In the genomic region with DNA sequence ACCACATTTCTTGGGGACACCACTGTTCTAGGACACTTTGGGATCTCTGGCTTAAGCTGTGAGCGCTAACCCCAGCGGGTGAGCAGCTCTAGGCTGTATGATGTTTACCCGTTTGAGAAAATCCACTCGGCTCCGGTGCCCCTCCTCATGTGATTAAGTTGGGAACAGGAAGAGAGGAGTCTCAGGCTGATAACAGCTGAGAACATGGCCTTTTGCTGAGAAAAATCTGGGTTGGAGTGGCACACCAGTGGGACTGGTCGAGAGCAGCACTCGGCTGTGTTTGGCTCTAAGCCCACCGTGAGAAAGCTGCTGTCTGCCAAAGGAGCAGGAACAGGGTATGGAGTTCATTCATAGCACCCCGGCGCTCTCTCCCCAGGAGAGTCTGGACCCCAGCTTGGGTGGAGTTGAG, we compare ENCODE assay signal across 8 mouse cellular contexts. TPM values are rescaled to one million over a fixed set of nuclear protein-coding genes. Genes with fewer than 3 reads are reported as not detected.
A peak's percentile ranks its signal among the peaks of the same experiment; 100 is the strongest.
DNase-seq lines count a peak whose midpoint lies in the region; ATAC-seq and TF ChIP-seq lines count a peak whose summit lies in the region.

No protein-coding gene starts in this region.

- H3K36me3 ChIP-seq in kidney, adult 2 months (ENCODE audit: control insufficient read depth, insufficient read depth, low read length), result no peaks in the 10 kb centered on the region
- H3K36me3 ChIP-seq in heart, embryonic 13.5 days, result no peaks in the 10 kb centered on the region
- no peaks in the 10 kb centered on the region for H3K36me3 ChIP-seq in liver, embryonic 15.5 days (replicated peaks)

- peak overlapping the region; percentile 93 for H3K9ac ChIP-seq in heart, embryonic 13.5 days
- 0 out of 2 replicates have a peak overlapping the region, but pooled peaks have one; percentile 95 for H3K9ac ChIP-seq in liver, embryonic 15.5 days

- H3K27ac ChIP-seq in kidney, adult 2 months (ENCODE audit: insufficient read depth, low read depth, low read length), result no peak overlapping the region
- no peak overlapping the region for H3K27ac ChIP-seq in brown adipose tissue, adult 24 weeks (replicated peaks; ENCODE audit: low read depth, low read length)
- peak overlapping the region; percentile 25; the same call in 1 of the 2 replicates for H3K27ac ChIP-seq in heart, embryonic 13.5 days (replicated peaks)
- no peak overlapping the region for H3K27ac ChIP-seq in liver, embryonic 15.5 days (replicated peaks)

- H3K4me2 ChIP-seq in heart, embryonic 13.5 days, result peak overlapping the region; percentile 99
- peak overlapping the region; percentile 100 for H3K4me2 ChIP-seq in liver, embryonic 15.5 days

- H3K4me3 ChIP-seq in kidney, adult 2 months (ENCODE audit: insufficient read depth, low read depth, low read length), result no peak overlapping the region
- H3K4me3 ChIP-seq in brown adipose tissue, adult 24 weeks (ENCODE audit: insufficient read depth, low read depth, low read length), result peak overlapping the region; percentile 98
- peak overlapping the region; percentile 94 for H3K4me3 ChIP-seq in heart, embryonic 13.5 days
- peak overlapping the region; percentile 98 for H3K4me3 ChIP-seq in liver, embryonic 15.5 days (replicated peaks)

- TF ChIP-seq CTCF in kidney, adult 2 months (conservative IDR thresholded peaks at IDR 0.05; ENCODE audit: insufficient read depth, insufficient read length, low read depth, low read length), result no peak

- H3K4me1 ChIP-seq in kidney, adult 2 months (ENCODE audit: control insufficient read depth, insufficient read depth, low read length), result peaks cover 17% of the 10 kb centered on the region
- peaks cover 4% of the 10 kb centered on the region for H3K4me1 ChIP-seq in brown adipose tissue, adult 24 weeks (ENCODE audit: control insufficient read depth, insufficient read depth, insufficient read length, low read length)
- peaks cover 42% of the 10 kb centered on the region for H3K4me1 ChIP-seq in heart, embryonic 13.5 days
- peaks cover 73% of the 10 kb centered on the region for H3K4me1 ChIP-seq in liver, embryonic 15.5 days (replicated peaks)

- DNase-seq in kidney, adult 2 months, result peak; percentile 37
- no peak for DNase-seq in kidney, postnatal 10 days
- DNase-seq in thymus, adult 18-20 months, result no peak
- no peak for DNase-seq in layer of hippocampus, postnatal 36 days
- no peak for DNase-seq in thymus, postnatal 14 days

- H3K27me3 ChIP-seq in kidney, adult 2 months (replicated peaks; ENCODE audit: control insufficient read depth, insufficient read depth, low read length), result no peaks in the 10 kb centered on the region
- H3K27me3 ChIP-seq in heart, embryonic 13.5 days (replicated peaks), result peaks cover 31% of the 10 kb centered on the region
- H3K27me3 ChIP-seq in liver, embryonic 15.5 days, result peaks cover 44% of the 10 kb centered on the region

- WGBS in kidney, adult 2 months, result 22% methylated on average over 10 of the region's 10 CpGs
- 11% methylated on average over 10 of the region's 10 CpGs for WGBS in heart, embryonic 13.5 days
- WGBS in liver, embryonic 15.5 days (ENCODE audit: insufficient replicate concordance), result 27% methylated on average over 10 of the region's 10 CpGs

- no peaks in the 10 kb centered on the region for H3K9me3 ChIP-seq in heart, embryonic 13.5 days
- no peaks in the 10 kb centered on the region for H3K9me3 ChIP-seq in liver, embryonic 15.5 days (replicated peaks)

- no peak for TF ChIP-seq POLR2A in kidney, adult 2 months (IDR thresholded peaks at IDR 0.05; ENCODE audit: low read depth, low read length)

- no peak for ATAC-seq in heart, embryonic 13.5 days (ENCODE audit: extremely low read depth, insufficient number of reproducible peaks, low FRiP score, low TSS enrichment)
- no peak for ATAC-seq in liver, embryonic 15.5 days (ENCODE audit: insufficient read depth)

RNA-seq across cellular contexts. Expression of gene Bahd1, which starts 3.2 kb away (rescaled TPM):
- 17.5 and 19.9 TPM in 2 replicates for polyA plus RNA-seq in kidney, adult 2 months (2012; rRNA removed)
- 3.8 and 4.3 TPM in 2 replicates for polyA plus RNA-seq in brown adipose tissue, adult 24 weeks (2012; ENCODE audit: insufficient read depth, insufficient read length, missing spikeins)
- 2.3 and 3.1 TPM in 2 replicates for polyA plus RNA-seq in heart, embryonic 13.5 days (2015; fragmentation: Nextera tagmentation; extraction: Ambion mirVana)
- 3.2 and 4.3 TPM in 2 replicates for polyA plus RNA-seq in liver, embryonic 15.5 days (2015; fragmentation: Nextera tagmentation; extraction: Ambion mirVana)
- total RNA-seq in layer of hippocampus, postnatal 36 days (2021), result 10 to 100 TPM; 51.3 to 55.6 TPM

RNA-seq across cellular contexts. Expression of gene Chst14, which starts 23.0 kb away (rescaled TPM):
- polyA plus RNA-seq in kidney, adult 2 months (2012; rRNA removed), result 7.4 and 8.0 TPM in 2 replicates
- polyA plus RNA-seq in brown adipose tissue, adult 24 weeks (2012; ENCODE audit: insufficient read depth, insufficient read length, missing spikeins), result 4.2 and 4.7 TPM in 2 replicates
- 19.4 and 21.6 TPM in 2 replicates for polyA plus RNA-seq in heart, embryonic 13.5 days (2015; fragmentation: Nextera tagmentation; extraction: Ambion mirVana)
- 4.5 and 5.7 TPM in 2 replicates for polyA plus RNA-seq in liver, embryonic 15.5 days (2015; fragmentation: Nextera tagmentation; extraction: Ambion mirVana)
- 1 to 10 TPM; 2.7 to 2.9 TPM for total RNA-seq in layer of hippocampus, postnatal 36 days (2021)

RNA-seq across cellular contexts. Expression of gene Ivd, which starts 41.6 kb away (rescaled TPM):
- 215 and 219 TPM in 2 replicates for polyA plus RNA-seq in kidney, adult 2 months (2012; rRNA removed)
- polyA plus RNA-seq in brown adipose tissue, adult 24 weeks (2012; ENCODE audit: insufficient read depth, insufficient read length, missing spikeins), result 134 and 164 TPM in 2 replicates
- 69.9 and 75.6 TPM in 2 replicates for polyA plus RNA-seq in heart, embryonic 13.5 days (2015; fragmentation: Nextera tagmentation; extraction: Ambion mirVana)
- 35.8 and 43.5 TPM in 2 replicates for polyA plus RNA-seq in liver, embryonic 15.5 days (2015; fragmentation: Nextera tagmentation; extraction: Ambion mirVana)
- total RNA-seq in layer of hippocampus, postnatal 36 days (2021), result 100 to 1,000 TPM in 1 of 2 experiments, 10 to 100 TPM in 1; 99.8 to 106 TPM
